Mouse (Mus musculus): ENCODE measurements around the gene Slc35b2.

Gene Slc35b2

GRCm38 (mm10) chr17:45545278-45545961 lies 18.3 kb upstream of the Slc35b2 start:
- DNase-seq: peak; percentile 71 to 77

- peak; percentile 66 to 68 for DNase-seq
Observed at GRCm38 (mm10) chr17:45546941-45547340, 16.7 kb upstream of the Slc35b2 start.

- DNase-seq: peak; percentile 61 to 69
Observed at GRCm38 (mm10) chr17:45547461-45548190, 16.0 kb upstream of the Slc35b2 start.

- peak; percentile 89 to 91 for DNase-seq
Observed at GRCm38 (mm10) chr17:45548541-45549512, 14.8 kb upstream of the Slc35b2 start.

- peak; percentile 94 to 96 for DNase-seq
Observed at GRCm38 (mm10) chr17:45549617-45550181, 14.0 kb upstream of the Slc35b2 start, which contains the start of gene Tmem151b. Tmem151b (minus strand) TSS chr17:45549677.

GRCm38 (mm10) chr17:45550253-45550652 lies 13.4 kb upstream of the Slc35b2 start:
- peak; percentile 47 to 48 for DNase-seq

GRCm38 (mm10) chr17:45551249-45551796 lies 12.4 kb upstream of the Slc35b2 start:
- no peak for DNase-seq

- DNase-seq: peak; percentile 92 to 93
Observed at GRCm38 (mm10) chr17:45551816-45552451, 11.7 kb upstream of the Slc35b2 start.

GRCm38 (mm10) chr17:45553065-45553464 lies 10.6 kb upstream of the Slc35b2 start:
- DNase-seq: no peak

GRCm38 (mm10) chr17:45554420-45554819 lies 9.3 kb upstream of the Slc35b2 start:
- no peak for DNase-seq

GRCm38 (mm10) chr17:45555452-45556106 lies 8.1 kb upstream of the Slc35b2 start, which contains the start of gene Nfkbie:
Nfkbie (plus strand) TSS chr17:45555703.
- DNase-seq: peak; percentile 98 to 99

- peak in 1 of 2 experiments; percentile 53 for DNase-seq
Observed at GRCm38 (mm10) chr17:45556107-45556489, 7.6 kb upstream of the Slc35b2 start.

GRCm38 (mm10) chr17:45556514-45557245 lies 7.0 kb upstream of the Slc35b2 start:
- DNase-seq: no peak

- peak in 1 of 2 experiments; percentile 29 for DNase-seq
Observed at GRCm38 (mm10) chr17:45557246-45557824, 6.3 kb upstream of the Slc35b2 start.

- DNase-seq: peak; percentile 56 to 67
Observed at GRCm38 (mm10) chr17:45557998-45558862, 5.4 kb upstream of the Slc35b2 start.

GRCm38 (mm10) chr17:45559732-45560525 lies 3.7 kb upstream of the Slc35b2 start:
- peak; percentile 74 to 79 for DNase-seq

- DNase-seq: peak in 1 of 2 experiments; percentile 45
Observed at GRCm38 (mm10) chr17:45563216-45563615, 458 bp upstream of the Slc35b2 start.

GRCm38 (mm10) chr17:45564531-45565084 lies 934 bp downstream of the Slc35b2 start:
- peak; percentile 63 to 73 for DNase-seq

All from cerebellum, postnatal 10 days (tissue).